Mouse (Mus musculus) midbrain, postnatal 0 days (tissue): ENCODE measurements at regions not wholly inside any gene's neighbourhood (a gene's known extent, or its start where the extent isn't known, plus 50 kb on each side); places are given as distances from the start of the nearest gene placed in this dataset.

Experiments
- ATAC-seq: fragments of 200-750 bp; cut with Nextera tagmentation; 2 replicates; pipeline ENCODE4 v1.8.0; 2017; ENCODE audit warnings: moderate number of reproducible peaks, mild to moderate bottlenecking, moderate TSS enrichment, moderate library complexity; ENCODE audit not compliant: low FRiP score
- DNase-seq: peaks from one replicate; pipeline ENCODE4 v3.0.0-alpha.2; 2015; ENCODE audit warnings: low spot score
- H3K27ac ChIP-seq: fragments of 300-500 bp; sonication (generic); 2 replicates; pipeline ENCODE4 v1.5.1; 2014; ENCODE audit warnings: low read depth, mild to moderate bottlenecking, low read length, mixed read lengths
- H3K27me3 ChIP-seq: fragments of 300-500 bp; sonication (generic); 2 replicates; pipeline ENCODE4 v1.6.1; 2014; ENCODE audit warnings: low read length, control low read depth, mixed read lengths; ENCODE audit not compliant: insufficient read depth
- H3K36me3 ChIP-seq: fragments of 300-500 bp; sonication (generic); 2 replicates; pipeline ENCODE4 v1.6.1; 2014; ENCODE audit warnings: low read length, control low read depth, mixed read lengths; ENCODE audit not compliant: insufficient read depth
- H3K4me1 ChIP-seq: fragments of 300-500 bp; sonication (generic); 2 replicates; pipeline ENCODE4 v1.6.1; 2014; ENCODE audit warnings: mild to moderate bottlenecking, control low read depth, antibody characterized with exemption, low read length, mixed read lengths; ENCODE audit not compliant: insufficient read depth
- H3K4me2 ChIP-seq: fragments of 300-500 bp; sonication (generic); 2 replicates; pipeline ENCODE4 v1.6.1; 2014; ENCODE audit warnings: low read depth, mild to moderate bottlenecking, low read length, mixed read lengths; ENCODE audit not compliant: poor library complexity, severe bottlenecking
- H3K4me3 ChIP-seq: fragments of 300-500 bp; sonication (generic); 2 replicates; pipeline ENCODE4 v1.5.1; 2014; ENCODE audit warnings: low read depth, mild to moderate bottlenecking, low read length, moderate library complexity
- H3K9ac ChIP-seq: fragments of 300-500 bp; sonication (generic); replicated peaks from 2 replicates; pipeline ENCODE4 v1.6.1; 2014; ENCODE audit warnings: mild to moderate bottlenecking, low read length, moderate library complexity, mixed read lengths; ENCODE audit not compliant: poor library complexity, severe bottlenecking
- H3K9me3 ChIP-seq: fragments of 300-500 bp; sonication (generic); 2 replicates; pipeline ENCODE4 v1.6.1; 2016; ENCODE audit warnings: low read length, control low read depth
- CTCF ChIP-seq: IDR thresholded peaks from 2 replicates; pipeline ENCODE4 v1.5.1; 2016; ENCODE audit warnings: antibody characterized with exemption, mild to moderate bottlenecking
- WGBS: fragments of 180-500 bp; shearing (Covaris S2); extraction: QIAGEN DNeasy Blood & Tissue Kit; methylation state at CpG from one replicate; pipeline ENCODE4 v1.1.7; 2014; 5-methylcytosine and 5-hydroxymethylcytosine counted together

DNA sequence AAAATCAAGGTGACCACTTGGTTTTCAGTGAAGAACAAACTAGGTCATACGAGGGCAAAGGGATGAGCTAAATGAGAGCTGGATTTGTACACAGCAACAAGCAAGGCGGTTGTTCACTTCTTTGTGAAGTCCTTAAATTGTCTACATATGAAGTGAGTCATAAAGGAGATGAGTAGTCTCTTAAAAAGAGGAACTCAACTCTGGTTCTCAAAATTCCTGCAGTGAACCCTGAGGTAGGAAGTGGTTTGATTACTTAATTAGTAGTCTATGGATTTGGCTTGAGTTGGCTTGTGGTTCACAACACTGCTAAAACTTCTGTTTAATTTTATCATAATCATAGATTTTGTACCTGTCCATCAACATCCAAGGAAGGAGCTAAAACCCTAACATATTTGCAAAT is 226.6 kb upstream of the B430305J03Rik start:
- WGBS = 88% methylated on average over 2 of the region's 2 CpGs
- DNase-seq (no peak), ATAC-seq (no peak)
- no peak overlapping the region for H3K4me2 ChIP-seq
- H3K27ac ChIP-seq = no peak overlapping the region
- no peaks in the 10 kb centered on the region for H3K27me3 ChIP-seq
- no peaks in the 10 kb centered on the region for H3K9me3 ChIP-seq
- no peak for TF ChIP-seq CTCF
- H3K4me3 ChIP-seq = no peak overlapping the region
- H3K4me1 ChIP-seq = no peaks in the 10 kb centered on the region
- no peak overlapping the region for H3K9ac ChIP-seq
- no peaks in the 10 kb centered on the region for H3K36me3 ChIP-seq

GRCm38 (mm10) chr3:61583669-61584068 is 217.9 kb upstream of the B430305J03Rik start:
- DNase-seq (no peak), ATAC-seq (no peak)
- Histone ChIP-seq H3K9me3 (no peaks in the 10 kb centered on the region), H3K27ac (no peak overlapping the region), H3K4me1 (peaks cover 3% of the 10 kb centered on the region; the same call in 1 of the 2 replicates), H3K4me2 (no peak overlapping the region), H3K36me3 (no peaks in the 10 kb centered on the region), H3K27me3 (no peaks in the 10 kb centered on the region), H3K4me3 (no peak overlapping the region), H3K9ac (no peak overlapping the region)
- 59% methylated on average over 1 of the region's 1 CpGs for WGBS
- no peak for TF ChIP-seq CTCF

GRCm38 (mm10) chr3:61582927-61583326 is 217.2 kb upstream of the B430305J03Rik start:
- no peaks in the 10 kb centered on the region for H3K9me3 ChIP-seq
- H3K4me1 ChIP-seq = peaks cover 3% of the 10 kb centered on the region; the same call in 1 of the 2 replicates
- no peak for TF ChIP-seq CTCF
- DNase-seq = peak; percentile 21
- no peak for ATAC-seq
- H3K27me3 ChIP-seq = no peaks in the 10 kb centered on the region
- no peak overlapping the region for H3K27ac ChIP-seq
- WGBS = 60% methylated on average over 2 of the region's 2 CpGs
- H3K36me3 ChIP-seq = no peaks in the 10 kb centered on the region
- no peak overlapping the region for H3K9ac ChIP-seq
- no peak overlapping the region for H3K4me3 ChIP-seq
- H3K4me2 ChIP-seq = no peak overlapping the region

DNA sequence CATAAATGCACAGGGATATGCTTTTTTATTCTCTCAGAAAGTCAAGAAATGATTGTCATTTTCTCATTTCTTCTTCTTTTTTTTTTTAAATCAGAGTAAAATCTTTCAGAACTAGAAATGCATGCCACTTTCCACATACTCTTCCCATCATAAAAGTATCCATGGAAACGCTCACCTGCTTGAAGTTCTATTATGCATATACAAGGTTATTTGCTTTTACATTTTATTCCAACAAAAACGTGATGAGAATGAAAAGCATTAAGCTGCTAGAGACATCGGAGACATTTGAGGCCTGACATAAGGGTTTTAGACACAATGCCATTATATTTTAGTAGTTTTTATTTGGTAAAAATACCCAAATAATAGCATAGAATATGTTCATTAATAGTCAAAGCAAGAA is 214.5 kb upstream of the B430305J03Rik start:
- no peak for ATAC-seq
- no peak overlapping the region for H3K4me2 ChIP-seq
- H3K27ac ChIP-seq = no peak overlapping the region
- H3K4me1 ChIP-seq = peaks cover 3% of the 10 kb centered on the region; the same call in 1 of the 2 replicates
- no peaks in the 10 kb centered on the region for H3K36me3 ChIP-seq
- no peaks in the 10 kb centered on the region for H3K9me3 ChIP-seq
- no peak overlapping the region for H3K4me3 ChIP-seq
- WGBS = 53% methylated on average over 3 of the region's 3 CpGs
- no peaks in the 10 kb centered on the region for H3K27me3 ChIP-seq
- no peak for TF ChIP-seq CTCF
- peak; percentile 14 for DNase-seq
- no peak overlapping the region for H3K9ac ChIP-seq

- H3K9ac ChIP-seq = no peak overlapping the region
- no peaks in the 10 kb centered on the region for H3K36me3 ChIP-seq
- no peaks in the 10 kb centered on the region for H3K27me3 ChIP-seq
- no peak overlapping the region for H3K27ac ChIP-seq
- ATAC-seq = no peak
- H3K4me3 ChIP-seq = no peak overlapping the region
- no peak for TF ChIP-seq CTCF
- no peak for DNase-seq
- 48% methylated on average over 1 of the region's 1 CpGs for WGBS
- no peaks in the 10 kb centered on the region for H3K4me1 ChIP-seq
- H3K9me3 ChIP-seq = no peaks in the 10 kb centered on the region
- no peak overlapping the region for H3K4me2 ChIP-seq
These were observed 171.4 kb upstream of the B430305J03Rik start for GRCm38 (mm10) chr3:61537113-61537512.

GRCm38 (mm10) chr3:61535751-61536150 is 170.0 kb upstream of the B430305J03Rik start:
- no peak for ATAC-seq
- WGBS = 51% methylated on average over 2 of the region's 2 CpGs

More at GRCm38 (mm10) chr3:61535751-61536150, 170.0 kb upstream of the B430305J03Rik start:
- no peak for DNase-seq
- no peaks in the 10 kb centered on the region for H3K36me3 ChIP-seq
- H3K4me3 ChIP-seq = no peak overlapping the region
- H3K9ac ChIP-seq = no peak overlapping the region
- H3K4me2 ChIP-seq = no peak overlapping the region
- TF ChIP-seq CTCF = no peak
- no peaks in the 10 kb centered on the region for H3K9me3 ChIP-seq
- H3K27ac ChIP-seq = no peak overlapping the region
- H3K27me3 ChIP-seq = no peaks in the 10 kb centered on the region
- no peaks in the 10 kb centered on the region for H3K4me1 ChIP-seq
